Mouse (Mus musculus) myocyte (in vitro differentiated cells): ENCODE data around the gene Chmp5. TPM values are rescaled to one million over a fixed set of nuclear protein-coding genes. Genes with fewer than 3 reads are reported as not detected.

Experiments used
- H3K27me3 ChIP-seq: one replicate; pipeline ENCODE4 v1.6.1; 2011; ENCODE audit not compliant: control insufficient read depth, insufficient read depth, insufficient read length
- H3K36me3 ChIP-seq: one replicate; pipeline ENCODE4 v1.6.1; 2011; ENCODE audit not compliant: control insufficient read depth, insufficient read depth
- H3K4me2 ChIP-seq: one replicate; pipeline ENCODE4 v1.6.1; 2011; ENCODE audit warnings: low read depth, control low read depth
- H3K4me3 ChIP-seq: one replicate; pipeline ENCODE4 v1.5.1; 2011; ENCODE audit warnings: mild to moderate bottlenecking, control low read depth, moderate library complexity
- H3K79me2 ChIP-seq: one replicate; pipeline ENCODE4 v1.6.1; 2011; ENCODE audit not compliant: control insufficient read depth, insufficient read depth
- H3ac ChIP-seq: one replicate; pipeline ENCODE4 v1.6.1; 2011; ENCODE audit not compliant: control insufficient read depth, insufficient read length
- CEBPB ChIP-seq: IDR thresholded peaks from 2 replicates; pipeline ENCODE4 v1.6.1; 2011; ENCODE audit warnings: mild to moderate bottlenecking, moderate library complexity; ENCODE audit not compliant: poor library complexity, insufficient read depth, severe bottlenecking
- E2F4 ChIP-seq: IDR thresholded peaks from one replicate; pipeline ENCODE4 v1.6.1; 2011; ENCODE audit warnings: mild to moderate bottlenecking, control low read depth, moderate library complexity; ENCODE audit not compliant: insufficient read depth
- MAX ChIP-seq: IDR thresholded peaks from one replicate; pipeline ENCODE4 v1.6.1; 2011; ENCODE audit warnings: low read depth, mild to moderate bottlenecking, control low read depth
- MYOD1 ChIP-seq, 3 experiments: IDR thresholded peaks; one replicate each; pipeline ENCODE4 v1.6.1; 2011; ENCODE audit warnings: control low read depth in 2 of 3, low read depth in 2 of 3, mild to moderate bottlenecking in 2 of 3, moderate library complexity in 1 of 3; ENCODE audit not compliant: insufficient read length in 2 of 3, control insufficient read depth in 1 of 3
- MYOG ChIP-seq, 3 experiments: IDR thresholded peaks; one replicate each; pipeline ENCODE4 v1.6.1; 2011; ENCODE audit warnings: control low read depth in 2 of 3, low read depth in 2 of 3, mild to moderate bottlenecking in 2 of 3; ENCODE audit not compliant: insufficient read length in 2 of 3, control insufficient read depth in 1 of 3, insufficient read depth in 1 of 3
- POLR2A ChIP-seq: IDR thresholded peaks from one replicate; pipeline ENCODE4 v1.6.1; 2011; ENCODE audit warnings: low read depth, mild to moderate bottlenecking, control low read depth, moderate library complexity; ENCODE audit not compliant: insufficient read length
- POLR2AphosphoS2 ChIP-seq: IDR thresholded peaks from one replicate; pipeline ENCODE4 v1.6.1; 2011; ENCODE audit warnings: low read depth, control low read depth; ENCODE audit not compliant: insufficient read length
- REST ChIP-seq: IDR thresholded peaks from one replicate; pipeline ENCODE4 v1.6.1; 2011; ENCODE audit warnings: mild to moderate bottlenecking, control low read depth, moderate library complexity; ENCODE audit not compliant: insufficient read depth, insufficient read length
- SRF ChIP-seq: IDR thresholded peaks from one replicate; pipeline ENCODE4 v1.6.1; 2011; ENCODE audit warnings: low read depth; ENCODE audit not compliant: control insufficient read depth, insufficient read length
- TCF12 ChIP-seq: IDR thresholded peaks from one replicate; pipeline ENCODE4 v1.6.1; 2011; ENCODE audit warnings: mild to moderate bottlenecking, control low read depth; ENCODE audit not compliant: poor library complexity, insufficient read depth, severe bottlenecking
- TCF3 ChIP-seq: IDR thresholded peaks from one replicate; pipeline ENCODE4 v1.6.1; 2011; ENCODE audit warnings: low read depth, control low read depth; ENCODE audit not compliant: insufficient read length
- USF1 ChIP-seq: IDR thresholded peaks from one replicate; pipeline ENCODE4 v1.6.1; 2011; ENCODE audit warnings: low read depth, mild to moderate bottlenecking, control low read depth, moderate library complexity
- polyA plus RNA-seq: library from polyadenylated mRNA; unstranded; fragments of >200 nt; fragmentation: generic; extraction: Trizol; gene quantifications from one replicate; pipeline ENCODE4 v1.2.1, GENCODE M21; 2012; ENCODE audit warnings: missing spikeins

The Chmp5 gene
- polyA plus RNA-seq, 1 experiment: 62.2 TPM

DNA sequence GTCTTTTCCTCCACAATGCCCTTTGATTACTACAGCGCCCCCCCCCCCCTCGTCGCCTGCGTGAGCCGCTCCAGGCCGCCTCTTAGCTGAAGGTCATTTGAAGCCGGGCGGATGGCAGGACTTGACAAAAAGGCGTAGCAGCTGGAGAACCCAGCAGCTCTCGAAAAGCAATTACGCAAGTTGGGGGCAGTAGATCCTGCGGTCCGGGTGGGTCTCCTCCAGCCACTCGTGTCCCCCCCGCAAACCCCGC, 22.3 kb downstream of the Chmp5 start:
- peak overlapping the region; percentile 91 for H3K4me3 ChIP-seq
- H3K27me3 ChIP-seq: no peaks in the 10 kb centered on the region
- peak overlapping the region; percentile 47 for H3ac ChIP-seq
- H3K36me3 ChIP-seq: peaks cover 10% of the 10 kb centered on the region
- TF ChIP-seq REST (no peak), TCF12 (no peak), MYOG (IDR thresholded peaks at IDR 0.05; ENCODE audit: control insufficient read depth in 1 of 3, insufficient read depth in 1 of 3, insufficient read length in 2 of 3, low read depth in 2 of 3) (no peak), MYOD1 (IDR thresholded peaks at IDR 0.05; ENCODE audit: control insufficient read depth in 1 of 3, insufficient read length in 2 of 3, low read depth in 2 of 3) (no peak), USF1 (no peak), POLR2A (no peak), POLR2AphosphoS2 (no peak), TCF3 (no peak), CEBPB (no peak), MAX (no peak), E2F4 (no peak), SRF (no peak)
- no peak overlapping the region for H3K4me2 ChIP-seq
- H3K79me2 ChIP-seq: peaks cover 39% of the 10 kb centered on the region

DNA sequence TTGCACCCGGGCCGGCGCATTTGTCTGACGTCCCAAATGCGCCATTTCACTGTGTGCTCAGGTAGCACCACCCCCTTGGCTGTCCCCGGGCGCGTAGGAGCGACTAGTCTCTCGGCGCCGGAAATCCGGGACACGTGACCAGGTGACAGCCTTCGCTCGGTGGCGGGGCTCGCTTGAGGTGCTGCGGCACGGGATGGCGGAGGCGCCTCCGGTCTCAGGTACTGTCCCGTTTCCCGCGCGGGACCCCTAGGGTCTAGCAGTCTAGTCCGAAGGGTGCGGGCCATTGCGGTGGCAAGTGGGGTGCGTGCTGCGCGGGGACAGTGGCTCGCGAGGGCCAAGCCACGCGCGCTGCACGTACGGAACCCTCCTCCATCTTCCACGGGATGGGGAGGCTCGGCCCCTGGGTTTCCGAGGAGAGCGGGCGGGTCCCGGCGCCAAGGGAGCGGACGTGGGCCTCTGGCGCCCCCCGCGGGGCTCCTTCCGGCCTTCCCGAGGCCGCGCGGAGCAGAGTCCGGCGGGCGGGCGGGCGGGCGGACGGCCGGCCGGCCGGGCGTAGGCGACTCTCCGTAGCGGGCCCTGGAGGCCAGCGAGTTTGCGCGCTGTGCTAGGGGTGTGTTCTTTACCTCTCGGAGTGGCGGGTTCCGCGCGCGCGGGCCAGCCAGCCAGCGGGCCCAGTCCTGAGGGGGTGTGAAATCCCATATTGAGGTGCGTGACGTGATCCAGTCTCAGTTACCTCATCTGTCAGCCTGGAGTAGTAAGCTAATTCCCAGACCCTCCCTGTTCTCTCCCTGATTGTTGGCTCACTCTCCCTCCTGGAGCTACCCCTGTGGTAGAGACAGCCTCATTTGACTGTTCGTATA, 22.9 kb downstream of the Chmp5 start, which contains the start of gene Nfx1:
Nfx1 (plus strand) TSS at position 65 of the 860 bp plus-strand sequence.
- peak within 1 kb of the TSS; percentile 85 for H3K4me2 ChIP-seq
- TF ChIP-seq SRF (peak; percentile 84), POLR2AphosphoS2 (peak; percentile 92), USF1 (peak; percentile 94), POLR2A (peak; percentile 96), TCF12 (no peak), MAX (peak; percentile 59), TCF3 (no peak), REST (no peak), MYOD1 (IDR thresholded peaks at IDR 0.05; ENCODE audit: control insufficient read depth in 1 of 3, insufficient read length in 2 of 3, low read depth in 2 of 3) (peak in 1 of 3 experiments; percentile 31), MYOG (IDR thresholded peaks at IDR 0.05; ENCODE audit: control insufficient read depth in 1 of 3, insufficient read depth in 1 of 3, insufficient read length in 2 of 3, low read depth in 2 of 3) (peak in 2 of 3 experiments; percentile 9 to 19)
- peaks cover 5% of the 10 kb centered on the region for H3K36me3 ChIP-seq
- H3K27me3 ChIP-seq: no peaks in the 10 kb centered on the region
- H3K79me2 ChIP-seq: peaks cover 45% of the 10 kb centered on the region
- H3ac ChIP-seq: peak within 1 kb of the TSS; percentile 47
- H3K4me3 ChIP-seq: peak within 1 kb of the TSS; percentile 91

DNA sequence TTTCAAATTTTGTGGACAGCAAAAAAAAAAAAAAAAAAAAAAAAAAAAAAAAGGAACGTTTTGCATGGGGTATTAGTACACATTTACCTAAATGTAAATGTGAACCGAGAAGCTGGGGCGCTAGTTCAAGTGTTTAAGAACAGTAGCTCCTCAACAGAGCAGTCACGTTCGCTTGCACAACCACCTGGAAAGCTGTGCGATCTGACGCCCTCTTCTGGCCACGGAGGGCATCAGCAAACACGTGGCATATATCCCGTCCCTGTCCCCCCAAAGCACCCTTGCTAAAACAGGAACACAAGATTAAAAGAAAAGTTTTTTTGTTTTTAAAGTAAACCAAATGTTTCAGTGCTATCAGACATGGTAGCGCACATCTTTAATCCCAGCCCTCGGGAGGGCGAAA, 23.5 kb downstream of the Chmp5 start:
- H3K36me3 ChIP-seq: peaks cover 3% of the 10 kb centered on the region
- H3ac ChIP-seq: peak overlapping the region; percentile 47
- H3K4me3 ChIP-seq: peak overlapping the region; percentile 91
- H3K79me2 ChIP-seq: peaks cover 50% of the 10 kb centered on the region
- peak overlapping the region; percentile 56 for H3K4me2 ChIP-seq
- TF ChIP-seq MYOG (IDR thresholded peaks at IDR 0.05; ENCODE audit: control insufficient read depth in 1 of 3, insufficient read depth in 1 of 3, insufficient read length in 2 of 3, low read depth in 2 of 3): no peak
- peak; percentile 42 for TF ChIP-seq USF1
- no peak for TF ChIP-seq POLR2AphosphoS2
- TF ChIP-seq REST: no peak
- TF ChIP-seq E2F4: no peak
- no peak for TF ChIP-seq TCF12
- peak; percentile 55; the same call in 1 of the 2 replicates for TF ChIP-seq CEBPB
- TF ChIP-seq MYOD1 (IDR thresholded peaks at IDR 0.05; ENCODE audit: control insufficient read depth in 1 of 3, insufficient read length in 2 of 3, low read depth in 2 of 3): no peak
- no peak for TF ChIP-seq SRF
- no peak for TF ChIP-seq TCF3
- TF ChIP-seq POLR2A: no peak
- no peak for TF ChIP-seq MAX
- H3K27me3 ChIP-seq: no peaks in the 10 kb centered on the region

DNA sequence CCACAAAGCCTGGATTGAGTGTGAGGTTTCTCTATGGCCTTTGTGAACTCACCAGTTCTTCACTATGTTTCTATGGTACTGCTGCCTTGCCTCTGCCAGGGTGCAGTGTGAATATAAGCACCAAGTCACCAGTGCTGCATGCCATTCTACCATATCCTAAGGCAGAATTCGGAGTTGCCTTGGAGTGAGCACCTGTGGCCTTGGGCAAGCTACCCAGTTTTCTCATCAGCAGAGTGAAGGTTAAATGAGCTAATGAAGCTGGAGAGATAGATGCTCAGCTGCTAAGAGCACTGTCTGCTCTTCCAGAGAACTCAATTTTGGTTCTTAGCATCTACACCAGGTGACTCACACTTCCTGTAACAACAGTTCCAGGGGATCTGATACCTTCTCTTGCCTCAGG, 25.8 kb downstream of the Chmp5 start:
- no peaks in the 10 kb centered on the region for H3K27me3 ChIP-seq
- H3K4me3 ChIP-seq: no peak overlapping the region
- no peak overlapping the region for H3K4me2 ChIP-seq
- H3ac ChIP-seq: no peak overlapping the region
- peaks cover 68% of the 10 kb centered on the region for H3K79me2 ChIP-seq
- peaks cover 22% of the 10 kb centered on the region for H3K36me3 ChIP-seq
- no peak for TF ChIP-seq MAX
- no peak for TF ChIP-seq E2F4
- TF ChIP-seq MYOG (IDR thresholded peaks at IDR 0.05; ENCODE audit: control insufficient read depth in 1 of 3, insufficient read depth in 1 of 3, insufficient read length in 2 of 3, low read depth in 2 of 3): no peak
- no peak for TF ChIP-seq REST
- TF ChIP-seq TCF12: no peak
- TF ChIP-seq CEBPB: no peak
- no peak for TF ChIP-seq POLR2AphosphoS2
- no peak for TF ChIP-seq TCF3
- TF ChIP-seq USF1: no peak
- TF ChIP-seq MYOD1 (IDR thresholded peaks at IDR 0.05; ENCODE audit: control insufficient read depth in 1 of 3, insufficient read length in 2 of 3, low read depth in 2 of 3): no peak
- TF ChIP-seq POLR2A: no peak
- no peak for TF ChIP-seq SRF
